Mouse (Mus musculus) E14TG2a.4 (cell line): ENCODE results near the gene Gm16506.
"Not testable (repeated sequence)": the region's sequence is repeated elsewhere in the genome, so short reads cannot be mapped to it uniquely, and the experiment has no call there.

Experiments used
- H3K27me3 ChIP-seq: 2 replicates; pipeline ENCODE4 v1.6.1; 2014; ENCODE audit warnings: low read length, control low read depth; ENCODE audit not compliant: insufficient read depth
- H3K36me3 ChIP-seq: 2 replicates; pipeline ENCODE4 v1.6.1; 2014; ENCODE audit warnings: low read length, control low read depth; ENCODE audit not compliant: insufficient read depth
- H3K4me1 ChIP-seq: replicated peaks from 2 replicates; pipeline ENCODE4 v1.6.1; 2014; ENCODE audit warnings: low read depth, low read length, control low read depth
- H3K4me3 ChIP-seq: replicated peaks from 2 replicates; pipeline ENCODE4 v1.5.1; 2014; ENCODE audit warnings: mild to moderate bottlenecking, low read length
- H3K9me3 ChIP-seq: 2 replicates; pipeline ENCODE4 v1.6.1; 2014; ENCODE audit warnings: low read length, control low read depth

Gene Gm16506

DNA sequence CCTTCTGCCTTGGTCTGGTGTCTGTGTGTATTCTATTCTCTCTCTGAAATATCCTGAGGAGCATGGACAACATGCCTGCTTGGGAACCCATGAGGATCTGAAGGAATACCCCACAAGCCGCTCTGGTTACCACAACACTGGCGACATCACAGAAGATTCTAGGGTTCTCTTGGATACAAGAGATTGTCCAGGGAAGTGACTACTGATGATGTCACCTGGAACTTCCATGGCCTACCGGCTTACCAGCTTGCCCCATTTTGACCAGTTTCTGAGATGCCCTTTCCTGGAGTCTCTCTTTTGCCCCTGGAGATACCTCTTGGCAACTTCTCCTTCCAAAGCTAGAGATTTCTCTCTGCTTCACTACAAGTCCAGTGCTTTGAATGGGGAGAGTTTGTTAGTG lies at the start of gene Gm16506:
Gene Gm16506, minus strand, starts transcription at position 101 of the 400 bp plus-strand sequence.
- H3K9me3 ChIP-seq, H3K4me3 ChIP-seq, H3K36me3 ChIP-seq, H3K4me1 ChIP-seq, H3K27me3 ChIP-seq: not testable (repeated sequence)

DNA sequence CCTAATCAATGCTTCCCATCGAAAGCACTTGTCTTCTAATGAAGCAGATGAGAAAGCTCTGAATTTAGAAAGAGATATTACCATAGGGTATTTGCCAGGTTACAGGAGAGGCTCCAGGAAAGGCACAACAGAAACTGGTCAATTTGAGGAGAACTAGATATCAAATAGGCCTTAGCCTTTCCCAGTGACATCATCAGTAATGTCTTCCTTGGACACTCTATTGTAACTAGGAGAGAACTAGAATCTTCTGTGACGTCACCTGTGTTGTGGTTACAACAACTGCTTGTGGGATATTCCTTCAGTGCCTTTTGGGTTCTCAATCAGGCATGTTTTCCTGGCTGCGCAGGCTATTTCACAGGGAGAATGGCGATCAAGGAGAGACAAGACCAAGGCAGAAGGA lies 20.3 kb upstream of the Gm16506 start, which contains the start of gene Gm6526:
Gene Gm6526, plus strand, starts transcription at position 301 of the 400 bp plus-strand sequence.
- H3K4me1 ChIP-seq, H3K4me3 ChIP-seq, H3K27me3 ChIP-seq, H3K9me3 ChIP-seq, H3K36me3 ChIP-seq: not testable (repeated sequence)

DNA sequence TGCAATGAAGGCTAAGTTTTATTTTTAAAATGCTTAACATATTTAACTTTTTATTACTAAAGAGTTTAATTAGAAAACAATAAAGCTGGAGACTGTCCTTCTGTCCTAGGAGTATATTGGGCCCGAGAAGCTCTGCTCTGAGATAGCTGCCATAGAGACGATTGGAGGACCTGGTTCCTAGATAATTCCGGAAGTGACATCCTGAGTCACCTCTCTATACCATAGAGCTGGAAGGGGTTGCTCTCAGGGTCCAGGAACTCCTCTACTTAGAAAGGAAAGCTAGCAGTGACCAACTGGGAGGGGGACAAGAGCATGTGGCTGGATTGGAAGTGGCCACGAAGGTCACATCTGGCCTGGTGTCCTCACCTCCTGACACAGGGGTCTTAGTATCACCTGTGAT lies 29.7 kb downstream of the Gm16506 start, which contains the start of gene Gm7324:
Gene Gm7324, plus strand, starts transcription at position 208 of the 400 bp plus-strand sequence.
- H3K36me3 ChIP-seq, H3K4me1 ChIP-seq, H3K4me3 ChIP-seq, H3K27me3 ChIP-seq: not testable (repeated sequence)
- H3K9me3 ChIP-seq, result peaks cover 13% of the 10 kb centered on the region

DNA sequence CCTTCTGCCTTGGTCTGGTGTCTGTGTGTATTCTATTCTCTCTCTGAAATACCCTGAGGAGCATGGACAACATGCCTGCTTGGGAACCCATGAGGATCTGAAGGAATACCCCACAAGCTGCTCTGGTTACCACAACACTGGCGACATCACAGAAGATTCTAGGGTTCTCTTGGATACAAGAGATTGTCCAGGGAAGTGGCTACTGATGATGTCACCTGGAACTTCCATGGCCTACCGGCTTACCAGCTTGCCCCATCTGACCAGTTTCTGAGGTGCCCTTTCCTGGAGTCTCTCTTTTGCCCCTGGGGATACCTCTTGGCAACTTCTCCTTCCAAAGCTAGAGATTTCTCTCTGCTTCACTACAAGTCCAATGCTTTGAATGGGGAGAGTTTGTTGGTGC lies 50.2 kb downstream of the Gm16506 start, which contains the start of gene Gm8165:
Gene Gm8165, minus strand, starts transcription at position 101 of the 400 bp plus-strand sequence.
- peaks cover 16% of the 10 kb centered on the region for H3K9me3 ChIP-seq

More for the DNA sequence above, 50.2 kb downstream of the Gm16506 start, which contains the start of gene Gm8165:
- not testable (repeated sequence) for H3K4me1 ChIP-seq, H3K4me3 ChIP-seq, H3K36me3 ChIP-seq, H3K27me3 ChIP-seq
